Mouse (Mus musculus): ENCODE data around the gene Arhgap33. TPM values are rescaled to one million over a fixed set of nuclear protein-coding genes. Genes with fewer than 3 reads are reported as not detected.
"Not testable (repeated sequence)": the region's sequence is repeated elsewhere in the genome, so short reads cannot be mapped to it uniquely, and the experiment has no call there.

Arhgap33 gene
- total RNA-seq, 1 experiment from 2014 or later: 0.70 TPM

DNA sequence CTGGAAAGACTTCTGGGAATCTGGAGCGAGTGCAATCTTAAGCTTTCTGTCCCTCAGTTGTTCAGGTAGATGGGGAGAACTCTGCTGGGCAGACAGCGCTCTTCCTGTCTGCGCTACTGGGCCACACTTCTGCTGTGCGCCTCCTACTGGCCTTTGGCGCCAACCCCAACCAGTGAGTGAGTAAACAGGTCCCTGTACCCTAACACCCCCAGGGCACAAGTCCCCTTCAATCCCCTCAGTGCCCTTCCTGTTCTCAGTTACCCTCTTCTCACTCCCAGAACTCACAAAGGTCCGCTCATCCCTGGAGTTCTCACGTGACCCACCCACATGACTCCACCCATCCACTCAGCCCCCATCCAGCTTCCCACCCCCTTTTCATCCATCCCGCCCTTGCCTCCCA, 16.5 kb downstream of the Arhgap33 start:
- ATAC-seq (ENCODE audit: extremely low read depth, insufficient number of reproducible peaks, low FRiP score, poor library complexity, severe bottlenecking): no peak

DNA sequence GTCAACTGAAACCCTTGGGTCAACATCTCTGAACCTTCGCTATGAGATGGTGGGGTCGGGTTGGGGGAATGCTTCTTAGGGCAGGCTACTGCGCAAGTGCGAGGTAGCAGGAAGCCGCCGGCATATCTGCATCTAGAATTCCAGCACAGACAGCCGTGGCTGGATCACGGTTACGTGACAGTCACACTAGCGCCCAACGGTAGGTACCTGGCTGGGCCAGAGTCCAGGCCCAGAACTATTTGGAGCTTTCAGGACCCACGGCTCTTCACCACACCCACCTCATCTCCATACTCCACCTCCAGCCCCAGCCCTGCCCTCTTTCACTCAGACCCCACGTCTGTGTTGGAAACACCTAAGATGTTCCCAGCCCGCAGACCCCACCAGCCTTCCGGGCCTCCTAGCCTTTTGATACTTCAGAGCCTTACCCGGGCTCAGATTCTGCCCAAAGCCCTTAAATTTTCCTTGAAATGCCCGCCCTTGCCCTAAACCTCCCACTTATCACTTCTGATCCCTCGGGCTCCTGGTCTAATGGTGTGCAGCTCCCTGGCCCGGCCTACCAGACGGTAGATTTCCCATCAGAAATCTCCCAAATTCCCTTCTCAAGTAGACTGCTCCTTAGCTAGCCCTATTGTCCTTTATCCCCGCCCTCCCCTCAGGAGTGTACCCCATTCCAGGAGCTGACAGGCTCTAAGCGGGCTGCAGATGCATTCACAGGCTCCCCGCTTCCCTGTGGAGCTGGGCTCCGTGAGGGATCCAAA, 19.7 kb downstream of the Arhgap33 start:
- ATAC-seq (ENCODE audit: extremely low read depth, insufficient number of reproducible peaks, low FRiP score, poor library complexity, severe bottlenecking): no peak

- no peak for ATAC-seq (ENCODE audit: extremely low read depth, insufficient number of reproducible peaks, low FRiP score, poor library complexity, severe bottlenecking)
Observed at GRCm38 (mm10) chr7:30508061-30508460, 26.8 kb downstream of the Arhgap33 start.

DNA sequence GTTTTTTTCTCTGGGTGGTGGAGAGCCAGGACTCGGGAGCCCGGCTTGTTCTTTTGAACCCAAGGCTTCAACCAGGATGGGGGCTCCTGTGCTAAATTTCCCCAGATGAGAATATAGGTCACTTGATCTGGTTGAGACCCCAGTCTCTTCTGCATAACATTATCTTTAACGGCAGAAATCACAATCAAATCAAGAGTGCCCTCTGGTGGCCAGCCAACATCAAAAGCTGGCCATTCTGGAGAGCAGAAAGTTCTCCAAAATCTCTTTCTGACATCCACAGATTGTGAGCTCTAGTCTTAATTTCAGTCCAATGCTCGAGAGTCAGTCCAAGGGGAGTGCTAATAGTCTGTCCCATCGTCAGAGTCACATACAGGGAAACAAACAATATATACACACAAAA, 33.7 kb downstream of the Arhgap33 start:
- ATAC-seq (ENCODE audit: extremely low read depth, insufficient number of reproducible peaks, low FRiP score, poor library complexity, severe bottlenecking): not testable (repeated sequence)

DNA sequence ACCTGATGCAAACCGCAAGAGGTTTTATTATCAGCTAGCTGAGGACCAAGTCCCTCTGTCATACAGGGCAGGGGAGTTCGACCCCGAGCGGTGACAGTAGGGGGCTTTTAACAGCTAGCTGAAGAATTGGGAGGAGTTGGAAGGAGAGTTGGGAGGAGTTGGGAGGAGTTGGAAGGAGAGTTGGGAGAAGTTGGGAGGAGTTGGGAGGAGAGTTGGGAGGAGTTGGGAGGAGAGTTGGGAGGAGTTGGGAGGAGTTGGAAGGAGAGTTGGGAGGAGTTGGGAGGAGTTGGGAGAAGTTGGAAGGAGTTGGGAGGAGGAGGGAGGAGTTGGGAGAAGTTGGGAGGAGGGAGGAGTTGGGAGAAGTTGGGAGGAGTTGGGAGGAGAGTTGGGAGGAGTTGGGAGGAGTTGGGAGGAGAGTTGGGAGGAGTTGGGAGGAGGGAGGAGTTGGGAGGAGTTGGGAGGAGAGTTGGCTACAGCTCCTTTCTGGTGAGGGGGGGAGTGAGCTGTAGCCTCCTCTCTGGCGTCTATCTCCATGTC, 39.3 kb downstream of the Arhgap33 start:
- ATAC-seq (ENCODE audit: extremely low read depth, insufficient number of reproducible peaks, low FRiP score, poor library complexity, severe bottlenecking): not testable (repeated sequence)

- no peak for ATAC-seq (ENCODE audit: extremely low read depth, insufficient number of reproducible peaks, low FRiP score, poor library complexity, severe bottlenecking)
Observed at GRCm38 (mm10) chr7:30493401-30493931, 41.4 kb downstream of the Arhgap33 start, which contains the start of gene Prodh2. TSS of gene Prodh2 (plus strand) at chr7:30493622.

GRCm38 (mm10) chr7:30492765-30493164, 42.1 kb downstream of the Arhgap33 start:
- peak; percentile 59; the same call in 1 of the 2 replicates for ATAC-seq (ENCODE audit: extremely low read depth, insufficient number of reproducible peaks, low FRiP score, poor library complexity, severe bottlenecking)

GRCm38 (mm10) chr7:30490957-30491307, 43.9 kb downstream of the Arhgap33 start:
- ATAC-seq (ENCODE audit: extremely low read depth, insufficient number of reproducible peaks, low FRiP score, poor library complexity, severe bottlenecking): no peak

- 0 out of 2 replicates have a peak, but pooled peaks have one; percentile 32 for ATAC-seq (ENCODE audit: extremely low read depth, insufficient number of reproducible peaks, low FRiP score, poor library complexity, severe bottlenecking)
Observed at GRCm38 (mm10) chr7:30490251-30490956, 44.5 kb downstream of the Arhgap33 start.

DNA sequence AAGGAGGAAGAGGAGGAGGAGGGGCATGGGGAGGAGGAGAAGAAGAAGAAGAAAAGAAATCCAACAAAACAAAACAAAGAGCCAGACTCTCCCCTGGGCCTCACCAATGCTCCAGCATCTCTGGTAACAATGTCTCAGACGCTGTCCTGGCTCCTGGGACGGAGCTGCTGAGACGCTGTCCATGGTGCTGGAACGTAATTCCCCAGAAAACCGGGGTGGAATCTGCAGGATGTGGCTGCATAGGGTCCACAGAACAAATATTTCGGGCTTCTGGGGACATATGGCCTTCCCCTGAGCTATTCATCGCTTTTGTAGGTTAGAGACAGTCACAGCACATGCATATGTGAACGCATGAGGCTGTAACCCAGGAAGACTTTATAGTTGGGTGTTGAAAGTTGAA, 50.6 kb downstream of the Arhgap33 start:
- ATAC-seq (ENCODE audit: extremely low read depth, insufficient number of reproducible peaks, low FRiP score, poor library complexity, severe bottlenecking): no peak

DNA sequence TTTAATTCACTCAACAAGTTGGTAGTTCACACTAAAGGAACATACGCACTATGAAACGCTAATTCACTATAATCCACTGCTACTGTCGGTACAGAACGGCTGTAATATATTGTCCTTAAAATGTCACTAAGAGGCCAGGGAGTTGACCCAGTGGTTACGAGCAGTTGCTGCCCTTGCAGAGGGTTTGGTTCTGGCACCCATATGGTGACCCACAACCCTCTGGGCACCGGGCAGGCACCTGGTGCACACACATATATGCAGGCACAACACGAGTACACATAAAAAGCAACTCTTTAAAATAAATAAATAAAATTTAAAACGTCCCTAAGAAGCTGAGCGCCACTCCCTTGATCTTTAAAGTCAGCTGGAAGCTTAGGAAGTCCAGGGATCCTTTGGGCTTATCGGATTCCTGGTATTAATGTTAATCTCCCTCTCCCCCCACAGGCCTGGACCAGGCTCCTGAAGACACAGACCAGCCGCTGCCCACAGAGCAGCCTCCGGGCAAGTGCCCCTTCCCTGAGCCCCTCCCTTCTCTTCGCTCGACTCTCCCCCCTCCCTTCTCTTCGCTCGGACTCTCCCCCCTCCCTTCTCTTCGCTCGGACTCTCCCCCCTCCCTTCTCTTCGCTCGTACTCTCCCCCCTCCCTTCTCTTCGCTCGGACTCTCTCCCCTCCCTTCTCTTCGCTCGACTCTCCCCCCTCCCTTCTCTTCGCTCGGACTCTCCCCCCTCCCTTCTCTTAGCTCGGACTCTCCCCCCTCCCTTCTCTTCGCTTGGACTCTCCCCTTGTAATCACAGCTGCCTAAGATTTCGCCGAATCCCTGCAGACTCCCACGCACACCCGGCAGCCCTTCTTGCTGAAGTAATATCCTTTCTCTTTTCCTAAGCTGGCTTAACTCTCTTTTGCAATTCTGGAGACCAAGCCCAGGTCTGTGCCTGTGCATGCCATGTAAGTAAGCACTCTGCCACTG, 57.2 kb downstream of the Arhgap33 start:
- no peak for ATAC-seq (ENCODE audit: extremely low read depth, insufficient number of reproducible peaks, low FRiP score, poor library complexity, severe bottlenecking)

DNA sequence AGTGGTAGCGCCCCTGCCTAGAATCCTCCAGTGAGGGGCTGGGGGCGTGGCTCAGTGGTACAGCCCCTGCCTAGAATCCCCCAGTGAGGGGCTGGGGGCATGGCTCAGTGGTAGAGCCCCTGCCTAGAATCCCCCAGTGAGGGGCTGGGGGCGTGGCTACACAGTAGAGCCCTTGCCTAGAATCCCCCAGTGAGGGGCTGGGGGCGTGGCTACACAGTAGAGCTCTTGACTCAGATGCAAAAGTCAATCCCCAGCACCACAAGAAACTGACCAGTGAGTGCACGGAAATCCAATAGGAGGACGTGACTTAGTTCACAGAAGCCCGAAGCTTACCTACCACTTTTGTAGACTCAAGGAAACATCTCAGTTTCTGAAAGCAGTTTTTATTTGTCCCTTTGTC, 58.7 kb downstream of the Arhgap33 start:
- ATAC-seq (ENCODE audit: extremely low read depth, insufficient number of reproducible peaks, low FRiP score, poor library complexity, severe bottlenecking): not testable (repeated sequence)

DNA sequence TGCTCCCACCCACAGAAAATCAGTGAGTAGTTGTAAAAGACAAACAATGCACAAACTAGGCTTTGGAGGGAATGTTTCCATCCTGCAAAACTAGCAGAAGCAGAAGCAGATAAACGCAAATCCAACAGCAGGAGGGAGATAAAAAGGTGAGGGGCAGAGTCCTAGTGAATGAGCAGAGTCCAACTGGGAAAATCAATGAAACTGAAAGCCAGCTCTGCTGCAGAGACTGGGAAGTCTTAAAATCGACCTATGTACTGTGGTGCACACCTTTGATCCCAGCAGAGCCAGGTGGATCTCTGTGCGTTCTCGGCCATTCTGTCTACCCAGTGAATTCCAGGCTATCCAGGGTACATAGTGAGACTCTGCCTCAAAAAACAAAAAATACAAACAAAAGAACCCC, 59.9 kb downstream of the Arhgap33 start:
- no peak for ATAC-seq (ENCODE audit: extremely low read depth, insufficient number of reproducible peaks, low FRiP score, poor library complexity, severe bottlenecking)

DNA sequence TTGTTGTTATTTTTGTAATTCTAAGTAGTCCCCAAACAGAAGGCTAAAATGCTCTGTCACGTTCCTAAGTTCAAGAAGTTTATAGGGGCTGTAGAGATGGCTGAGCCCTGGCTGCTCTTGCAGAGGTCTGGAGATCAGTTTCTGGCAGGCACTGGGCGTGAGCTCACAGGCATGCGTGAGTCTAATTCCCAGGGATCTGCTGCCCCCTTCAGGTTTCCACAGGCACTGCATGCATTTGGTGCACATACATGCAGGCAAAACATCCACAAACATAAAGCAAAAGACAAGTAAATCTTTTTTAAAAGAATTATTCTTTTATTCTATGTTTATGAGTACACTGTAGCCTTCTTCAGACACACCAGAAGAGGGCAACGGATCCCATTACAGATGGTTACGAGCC, 62.4 kb downstream of the Arhgap33 start:
- peak; percentile 68; the same call in 1 of the 2 replicates for ATAC-seq (ENCODE audit: extremely low read depth, insufficient number of reproducible peaks, low FRiP score, poor library complexity, severe bottlenecking)

Other genes starting within 250 kb of the Arhgap33 start
- gene Clip3, start 243.3 kb downstream of the Arhgap33 start, total RNA-seq (2017): 1.3 TPM in 1 of 2 replicates, not detected in the other
- 35.1 and 37.2 TPM in 2 replicates for gene Alkbh6, start 226.3 kb downstream of the Arhgap33 start, total RNA-seq (2017)
- 0.74 and 4.0 TPM in 2 replicates for gene Syne4, start 220.3 kb downstream of the Arhgap33 start, total RNA-seq (2017)
- 4.7 and 6.6 TPM in 2 replicates for gene E130208F15Rik, start 213.3 kb downstream of the Arhgap33 start, total RNA-seq (2017)
- gene Sdhaf1, start 211.2 kb downstream of the Arhgap33 start, total RNA-seq (2017): 8.8 and 10.8 TPM in 2 replicates
- not detected in 2 replicates for gene Lrfn3, start 172.3 kb downstream of the Arhgap33 start, total RNA-seq (2017)
- 1,375 and 1,494 TPM in 2 replicates for gene Tyrobp, start 121.3 kb downstream of the Arhgap33 start, total RNA-seq (2017)
- gene Hcst, start 115.2 kb downstream of the Arhgap33 start, total RNA-seq (2017): 44.4 and 46.6 TPM in 2 replicates
- 34.3 and 46.9 TPM in 2 replicates for gene Nfkbid, start 113.3 kb downstream of the Arhgap33 start, total RNA-seq (2017)
- gene Aplp1, start 89.5 kb downstream of the Arhgap33 start, total RNA-seq (2017): 0.98 TPM in 1 of 2 replicates, not detected in the other
- not detected in 2 replicates for gene Kirrel2, start 77.4 kb downstream of the Arhgap33 start, total RNA-seq (2017)
- not detected in 2 replicates for gene Nphs1, start 76.7 kb downstream of the Arhgap33 start, total RNA-seq (2017)
- gene Prodh2, start 41.4 kb downstream of the Arhgap33 start, total RNA-seq (2017): not detected in 2 replicates
- 3.7 and 5.3 TPM in 2 replicates for gene Hspb6, start 17.1 kb upstream of the Arhgap33 start, total RNA-seq (2017)
- gene Proser3, start 17.2 kb upstream of the Arhgap33 start, total RNA-seq (2017): 6.8 and 7.8 TPM in 2 replicates
- 22.0 and 41.4 TPM in 2 replicates for gene Lin37, start 24.8 kb upstream of the Arhgap33 start, total RNA-seq (2017)
- 67.3 and 69.4 TPM in 2 replicates for gene U2af1l4, start 28.2 kb upstream of the Arhgap33 start, total RNA-seq (2017)
- gene Gm49396, start 28.3 kb upstream of the Arhgap33 start, total RNA-seq (2017): 20.0 and 20.3 TPM in 2 replicates
- 166 and 194 TPM in 2 replicates for gene Psenen, start 28.6 kb upstream of the Arhgap33 start, total RNA-seq (2017)
- not detected in 2 replicates for gene Igflr1, start 30.4 kb upstream of the Arhgap33 start, total RNA-seq (2017)
- 36.5 and 64.7 TPM in 2 replicates for gene Kmt2b, start 53.7 kb upstream of the Arhgap33 start, total RNA-seq (2017)
- 3.0 and 3.3 TPM in 2 replicates for gene Zbtb32, start 63.8 kb upstream of the Arhgap33 start, total RNA-seq (2017)
- gene Upk1a, start 77.8 kb upstream of the Arhgap33 start, total RNA-seq (2017): 0.49 TPM in 1 of 2 replicates, not detected in the other
- 190 and 241 TPM in 2 replicates for gene Cox6b1, start 91.1 kb upstream of the Arhgap33 start, total RNA-seq (2017)
- not detected in 2 replicates for gene Etv2, start 100.8 kb upstream of the Arhgap33 start, total RNA-seq (2017)
- gene Rbm42, start 115.3 kb upstream of the Arhgap33 start, total RNA-seq (2017): 60.7 and 77.3 TPM in 2 replicates
- gene Haus5, start 129.9 kb upstream of the Arhgap33 start, total RNA-seq (2017): 22.8 and 29.9 TPM in 2 replicates
- not detected in 2 replicates for gene Pmis2, start 136.5 kb upstream of the Arhgap33 start, total RNA-seq (2017)
- not detected in 2 replicates for gene 2200002J24Rik, start 163.9 kb upstream of the Arhgap33 start, total RNA-seq (2017)
- gene Atp4a, start 177.1 kb upstream of the Arhgap33 start, total RNA-seq (2017): 0.58 TPM in 1 of 2 replicates, not detected in the other
- gene Tmem147, start 194.5 kb upstream of the Arhgap33 start, total RNA-seq (2017): 8.3 and 15.1 TPM in 2 replicates
- gene Gapdhs, start 208.6 kb upstream of the Arhgap33 start, total RNA-seq (2017): not detected in 2 replicates
- 2.0 and 5.8 TPM in 2 replicates for gene Sbsn, start 216.4 kb upstream of the Arhgap33 start, total RNA-seq (2017)
- not detected in 2 replicates for gene Dmkn, start 228.7 kb upstream of the Arhgap33 start, total RNA-seq (2017)